Mouse (Mus musculus): Measurements from ENCODE around the gene Dnm1. TPM values are rescaled to one million over a fixed set of nuclear protein-coding genes. Genes with fewer than 3 reads are reported as not detected.
"Not testable (repeated sequence)": the region's sequence is repeated elsewhere in the genome, so short reads cannot be mapped to it uniquely, and the experiment has no call there.

Gene Dnm1
- total RNA-seq (2021): 18.9 and 26.7 TPM in 2 replicates
- long read RNA-seq, experiment 1, partial matches to known transcripts: 1 of 2 reads
- long read RNA-seq, experiment 1, other reads (novel, unspliced or antisense): 1 of 2 reads
- long read RNA-seq, experiment 2, partial matches to known transcripts: 1 of 2 reads
- long read RNA-seq, experiment 2, other reads (novel, unspliced or antisense): 1 of 2 reads

DNA sequence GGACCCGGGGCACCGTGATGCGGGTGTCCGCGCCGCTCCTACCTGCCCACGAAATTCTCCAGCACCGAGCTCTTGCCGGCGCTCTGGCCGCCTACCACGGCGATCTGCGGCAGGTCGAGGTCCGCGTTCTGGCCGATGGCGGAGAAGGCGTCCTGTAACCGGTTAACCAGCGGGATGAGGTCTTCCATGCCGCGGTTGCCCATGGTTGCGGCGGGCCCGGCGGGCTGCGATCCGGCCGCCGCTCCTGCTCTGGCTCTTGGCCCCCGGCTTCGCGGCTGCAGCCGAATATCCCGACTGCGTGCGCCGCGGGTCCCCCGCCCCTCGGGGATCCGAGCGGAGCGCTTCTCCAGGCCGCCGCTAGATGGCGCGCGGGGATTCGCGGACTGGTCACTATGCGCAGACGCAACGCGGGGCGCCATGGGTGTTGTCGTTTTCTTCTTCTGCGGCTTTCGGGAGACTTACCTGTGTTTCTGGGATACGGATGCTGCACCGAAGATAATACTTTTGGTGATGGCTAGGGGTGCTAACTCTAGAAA, at the start of gene Dnm1:
TSS of gene Dnm1 (minus strand) at position 332 of the 536 bp plus-strand sequence.
- peak; percentile 95 for DNase-seq

DNA sequence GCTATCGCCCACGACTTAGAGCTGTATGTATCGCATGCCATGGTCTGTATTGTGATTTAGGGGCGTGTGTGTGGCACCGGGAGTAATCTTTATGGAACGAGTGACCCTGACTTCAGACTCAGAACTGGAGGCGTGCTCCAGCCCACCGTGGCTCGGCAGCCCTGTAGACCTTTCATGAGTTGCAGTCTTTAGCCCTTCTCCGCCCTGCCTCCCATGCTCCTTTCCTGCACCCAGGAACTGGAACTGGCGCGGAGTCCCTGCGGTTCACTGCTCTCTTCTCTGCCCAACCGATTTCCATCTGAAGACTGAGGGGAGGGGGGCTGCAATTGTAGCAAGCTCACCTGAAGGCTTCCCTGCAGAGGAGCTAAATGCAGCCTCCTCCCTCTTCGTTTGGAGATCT, 43.6 kb upstream of the Dnm1 start:
- no peak for DNase-seq

DNA sequence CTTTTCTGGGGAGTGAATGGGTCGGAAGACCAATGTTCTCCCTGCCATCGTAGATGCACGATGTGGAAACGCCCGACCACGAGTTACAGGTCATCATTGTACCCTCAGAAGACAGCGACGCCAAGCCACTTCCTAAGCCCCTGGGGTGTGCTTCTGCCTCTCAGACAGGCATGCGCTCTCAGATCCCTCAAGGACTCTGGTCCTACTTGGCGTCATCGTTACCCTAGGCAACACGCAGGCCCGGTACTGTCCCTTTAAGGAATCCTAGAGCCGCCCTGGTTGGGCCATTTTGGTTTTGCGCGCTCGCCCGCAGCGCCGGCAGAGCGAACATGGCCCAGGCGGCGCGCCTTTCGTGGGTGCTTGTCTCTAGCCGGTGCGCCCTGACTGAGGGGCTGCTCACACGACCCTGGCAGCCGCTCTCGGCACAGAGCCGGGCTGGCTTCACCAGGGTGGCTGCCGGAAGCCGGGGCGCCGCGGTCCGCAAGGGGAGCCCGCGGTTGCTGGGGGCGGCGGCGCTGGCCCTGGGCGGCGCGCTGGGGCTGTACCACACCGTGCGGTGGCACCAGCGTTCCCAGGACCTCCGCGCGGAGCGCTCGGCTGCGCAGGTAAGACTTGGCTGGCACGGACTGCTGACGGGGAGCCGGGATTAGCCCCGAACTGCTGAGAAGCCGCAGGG, 42.9 kb upstream of the Dnm1 start:
- DNase-seq: peak; percentile 94

DNA sequence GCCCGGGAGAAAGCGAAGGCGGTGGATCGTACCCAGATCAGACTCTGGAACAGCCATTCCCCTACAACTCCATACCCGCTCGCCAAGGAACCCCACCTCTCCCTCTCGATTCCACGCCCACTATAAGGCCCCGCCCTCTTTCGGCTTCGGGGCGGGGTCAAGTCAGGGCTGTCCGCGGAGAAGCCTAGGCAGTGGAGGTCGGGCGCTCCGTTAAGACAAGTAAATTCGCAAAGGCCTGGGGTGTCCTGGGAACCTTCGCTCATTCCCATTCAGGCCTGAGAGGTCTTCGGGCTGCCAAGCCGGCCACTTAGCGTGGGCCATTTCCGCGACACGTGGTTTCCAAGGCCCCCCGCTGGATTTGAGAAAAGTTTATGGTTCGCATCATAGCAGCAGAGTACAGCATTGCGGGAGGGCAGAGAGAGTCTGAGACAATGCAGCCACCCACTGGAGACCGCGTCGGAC, 42.4 kb upstream of the Dnm1 start, which contains the start of gene Ptges2:
TSS of gene Ptges2 (plus strand) at position 413 of the 462 bp plus-strand sequence.
- peak; percentile 93 for DNase-seq

DNA sequence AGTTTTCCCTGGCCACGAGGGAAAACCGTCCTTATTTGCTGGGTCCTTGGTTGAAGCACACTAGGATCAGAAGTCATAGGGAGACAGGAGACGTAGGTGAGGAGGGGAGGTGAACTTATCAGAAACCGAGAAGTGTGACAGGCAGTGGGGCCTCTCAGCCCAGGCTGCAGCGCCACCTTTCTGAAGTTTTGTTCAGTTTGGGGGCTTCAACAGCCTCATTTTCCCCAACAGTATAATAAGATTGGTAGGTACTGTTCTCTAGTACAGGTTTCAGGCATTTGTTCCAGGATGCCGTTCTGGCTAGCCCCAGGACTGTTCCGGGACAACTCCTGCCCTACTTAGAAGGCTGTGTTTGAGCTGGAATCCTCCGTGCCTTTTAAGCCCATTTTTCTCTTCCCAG, 41.8 kb upstream of the Dnm1 start:
- DNase-seq: peak; percentile 61

DNA sequence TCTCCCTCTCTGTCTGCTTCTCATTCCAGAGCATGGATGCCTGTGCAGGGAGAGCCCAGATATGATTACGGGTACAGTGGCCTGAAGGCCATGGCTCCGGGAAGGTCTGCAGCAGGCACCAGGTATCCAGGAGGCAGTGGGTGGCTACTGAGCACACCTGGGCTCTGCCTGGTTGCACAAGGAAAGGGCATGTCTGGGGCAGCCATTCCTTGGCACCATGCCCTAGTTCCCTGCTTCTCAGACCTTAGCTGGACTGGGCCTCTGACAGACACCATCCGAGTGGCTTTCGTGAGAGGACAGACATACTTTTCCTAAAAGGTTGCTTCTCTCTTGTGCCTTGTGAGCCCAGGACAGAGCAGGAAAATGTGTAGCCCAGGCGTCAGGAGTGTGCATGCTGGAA, 38.9 kb upstream of the Dnm1 start:
- DNase-seq: peak; percentile 47

DNA sequence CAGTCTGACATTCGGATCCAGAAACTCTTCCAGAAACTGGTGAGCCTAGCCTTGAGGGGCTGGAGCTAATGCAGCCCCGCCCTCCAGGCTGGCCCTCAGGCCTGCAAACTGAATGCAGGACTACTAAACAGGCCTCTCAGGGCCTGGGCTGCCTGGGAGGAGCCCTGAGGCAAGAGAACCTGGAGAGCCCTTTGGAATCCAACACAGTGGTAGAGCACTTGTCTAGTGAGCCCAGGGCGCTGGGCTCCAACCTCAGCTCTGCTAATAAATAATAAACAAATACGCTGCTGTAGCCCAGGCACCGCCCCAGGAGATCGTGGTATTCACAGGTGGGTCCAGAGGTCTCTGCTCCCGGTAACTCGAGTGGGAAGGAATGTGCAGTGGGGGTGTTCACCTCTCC, 37.7 kb upstream of the Dnm1 start:
- no peak for DNase-seq

DNA sequence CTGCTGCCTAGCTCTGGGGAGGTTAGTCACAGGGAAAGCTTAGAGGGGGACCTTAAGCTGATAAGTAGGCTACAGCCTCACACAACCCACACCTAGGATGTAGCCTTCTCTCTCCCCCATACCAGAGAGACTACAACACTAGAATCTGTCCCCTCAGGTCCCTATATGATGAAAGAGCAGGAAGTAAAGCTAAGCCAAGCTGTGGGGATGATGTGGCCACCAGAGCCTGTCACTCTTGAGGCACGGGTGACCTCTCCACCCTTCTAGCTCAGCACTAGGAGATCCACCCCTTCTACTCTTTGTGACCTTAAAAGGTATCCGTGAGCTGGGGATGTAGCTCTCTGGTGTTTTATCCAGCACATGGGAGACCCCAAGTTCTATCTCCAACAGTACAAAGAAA, 36.0 kb upstream of the Dnm1 start:
- no peak for DNase-seq

DNA sequence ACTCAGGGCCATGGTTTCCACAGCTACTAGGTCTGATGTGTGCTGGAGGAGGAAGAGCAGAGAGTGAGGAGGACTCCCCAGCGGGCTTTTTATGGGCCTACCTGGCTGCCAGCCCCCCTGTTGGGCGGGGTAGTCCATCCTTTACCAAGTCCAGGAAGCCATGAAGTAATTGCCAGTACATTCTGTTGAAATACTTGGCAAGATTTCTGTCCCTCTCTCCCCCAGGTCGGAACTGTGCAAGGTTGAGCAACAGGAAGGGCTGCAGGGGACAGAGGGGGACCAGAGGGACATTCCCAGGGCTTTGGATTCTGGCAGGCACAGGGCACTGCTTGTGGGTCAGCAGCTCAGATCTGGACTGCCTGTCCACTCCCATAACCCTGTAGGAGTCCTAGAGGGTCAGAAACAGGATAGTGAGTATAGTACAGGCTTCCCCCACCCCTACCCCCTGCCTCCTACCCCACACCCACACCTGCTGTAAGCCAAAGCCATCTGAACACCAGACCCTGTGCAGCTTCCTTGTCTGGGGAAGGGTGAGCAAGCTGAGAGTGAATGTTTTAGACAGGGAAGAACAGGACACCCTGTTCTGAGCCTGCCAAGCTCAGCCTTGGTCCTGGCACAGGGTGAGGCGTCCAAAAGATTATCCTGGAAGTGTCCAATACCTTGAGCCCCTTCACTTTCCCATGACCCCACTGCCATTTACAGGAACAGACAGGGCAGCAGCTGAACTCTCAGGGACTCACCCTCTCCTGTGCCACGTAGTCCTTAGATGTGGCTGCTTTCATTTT, 34.8 kb upstream of the Dnm1 start, which contains the start of gene Lcn2:
TSS of gene Lcn2 (minus strand) at position 547 of the 785 bp plus-strand sequence.
- peak; percentile 60 for DNase-seq

DNA sequence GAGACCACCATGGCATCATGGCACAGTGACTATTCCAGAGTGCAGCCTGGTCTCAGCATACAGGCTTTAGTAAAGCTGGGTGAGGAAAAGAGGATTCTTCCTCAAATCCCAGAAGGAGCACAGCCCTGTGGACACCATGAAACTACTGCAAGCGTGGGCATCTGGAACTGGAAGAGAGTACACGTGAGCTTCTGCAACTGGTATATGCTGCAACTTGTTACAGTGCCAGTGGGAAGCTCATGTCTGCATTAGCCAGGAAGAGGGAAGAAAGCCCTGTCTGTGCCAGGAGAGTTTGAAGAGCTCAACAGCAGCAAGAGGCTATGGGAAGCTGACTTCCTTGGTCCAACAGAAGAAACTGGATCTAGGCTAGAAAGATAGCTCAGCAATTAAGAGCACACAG, 29.6 kb upstream of the Dnm1 start:
- DNase-seq: no peak

DNA sequence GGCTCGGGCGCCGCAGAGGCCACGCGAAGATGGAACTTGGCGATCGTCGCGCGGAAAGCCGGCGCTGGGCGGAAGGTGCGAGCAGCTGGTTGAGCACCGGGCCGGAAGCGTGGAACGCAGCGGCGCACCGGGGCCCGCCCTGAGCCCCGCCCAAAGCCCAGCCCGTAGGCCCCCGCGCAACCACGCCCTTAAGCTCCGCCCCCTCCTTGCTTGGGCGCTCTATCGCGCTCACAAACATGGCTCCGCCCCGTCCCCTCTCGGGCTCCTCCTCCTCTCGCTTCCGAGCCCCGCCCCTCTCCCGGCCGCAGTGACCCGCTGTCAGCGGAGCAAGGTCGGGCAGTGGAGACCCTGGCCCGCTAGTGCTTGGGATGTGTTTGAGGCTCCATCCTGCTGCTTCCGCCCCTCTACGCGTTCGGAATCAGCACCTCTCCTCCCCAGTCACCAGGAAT, 28.7 kb upstream of the Dnm1 start, which contains the start of gene 1110008P14Rik:
TSS of gene 1110008P14Rik (minus strand) at position 164 of the 449 bp plus-strand sequence.
- DNase-seq: peak; percentile 99

DNA sequence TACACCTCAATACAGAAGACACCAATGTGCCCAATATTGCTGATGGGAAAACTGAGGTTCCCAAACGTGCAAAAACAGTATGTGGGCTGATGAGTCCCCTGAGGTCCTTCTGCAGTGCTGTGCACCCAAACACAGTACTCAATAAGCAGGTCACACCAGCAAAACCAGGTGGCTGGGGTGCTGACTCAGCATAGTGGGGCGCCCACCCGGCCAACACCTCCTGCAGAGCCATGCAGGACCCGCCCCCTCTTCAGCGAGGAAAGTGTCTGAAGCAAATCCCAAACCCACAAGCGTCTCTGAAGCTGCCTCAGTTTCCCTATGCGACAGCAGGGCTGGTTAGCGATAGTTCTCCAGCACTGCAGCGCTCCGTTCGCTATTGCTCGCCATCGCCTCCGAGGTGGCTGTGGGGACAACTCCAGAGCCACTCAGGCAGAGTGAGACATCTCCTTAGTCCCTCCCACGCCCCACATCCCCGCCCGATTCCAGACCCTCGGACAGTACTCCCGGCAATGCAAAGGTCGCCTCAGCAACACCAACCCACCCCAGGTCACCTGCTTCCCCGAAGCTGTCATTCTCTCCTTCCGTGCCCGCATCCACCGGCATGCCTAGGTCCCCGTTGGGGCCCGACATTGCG, 28.1 kb upstream of the Dnm1 start:
- no peak for DNase-seq

DNA sequence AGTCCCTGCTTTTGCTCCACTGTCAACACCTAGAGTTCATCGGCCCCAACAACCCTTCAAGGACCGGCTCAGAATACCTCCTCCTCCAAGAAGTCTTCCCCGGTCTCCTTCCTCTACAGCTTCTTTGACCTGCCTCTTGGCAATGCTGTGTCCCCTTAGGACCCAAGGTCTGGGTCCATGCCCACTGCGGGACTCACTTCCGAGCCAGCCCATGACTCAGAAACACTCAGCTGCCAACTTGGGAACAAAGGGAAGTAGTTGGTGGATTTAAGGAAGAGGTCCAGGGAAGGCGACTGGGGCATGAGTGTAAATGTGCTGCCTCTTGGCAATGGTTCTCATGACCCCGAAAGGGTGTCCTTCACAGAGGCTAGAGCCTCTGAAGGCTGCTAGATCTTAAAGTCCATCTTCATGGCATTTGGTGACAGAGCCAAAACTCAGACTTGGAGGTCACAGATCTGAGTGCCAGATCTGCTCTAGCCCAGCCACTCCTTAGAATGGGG, 26.9 kb upstream of the Dnm1 start:
- peak; percentile 86 for DNase-seq

DNA sequence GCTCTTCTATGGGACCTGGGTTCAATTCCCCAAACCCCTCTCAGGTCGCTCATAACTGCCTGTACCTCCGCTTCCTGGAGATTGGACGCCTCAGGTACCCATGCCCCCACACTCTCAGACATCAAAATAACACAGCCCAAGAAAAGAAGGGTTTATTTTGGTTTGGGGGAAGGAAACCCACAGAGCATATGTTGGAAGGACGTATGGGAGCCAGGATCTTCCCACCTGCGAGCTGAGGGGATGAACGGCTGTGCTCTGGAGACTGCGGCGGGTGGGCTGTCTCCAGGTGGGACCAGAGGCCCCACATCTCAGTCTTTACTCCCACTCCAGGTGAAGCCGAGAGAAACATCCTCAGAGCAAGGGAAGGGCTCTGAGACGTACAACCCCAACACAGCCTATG, 23.8 kb upstream of the Dnm1 start:
- DNase-seq: no peak

DNA sequence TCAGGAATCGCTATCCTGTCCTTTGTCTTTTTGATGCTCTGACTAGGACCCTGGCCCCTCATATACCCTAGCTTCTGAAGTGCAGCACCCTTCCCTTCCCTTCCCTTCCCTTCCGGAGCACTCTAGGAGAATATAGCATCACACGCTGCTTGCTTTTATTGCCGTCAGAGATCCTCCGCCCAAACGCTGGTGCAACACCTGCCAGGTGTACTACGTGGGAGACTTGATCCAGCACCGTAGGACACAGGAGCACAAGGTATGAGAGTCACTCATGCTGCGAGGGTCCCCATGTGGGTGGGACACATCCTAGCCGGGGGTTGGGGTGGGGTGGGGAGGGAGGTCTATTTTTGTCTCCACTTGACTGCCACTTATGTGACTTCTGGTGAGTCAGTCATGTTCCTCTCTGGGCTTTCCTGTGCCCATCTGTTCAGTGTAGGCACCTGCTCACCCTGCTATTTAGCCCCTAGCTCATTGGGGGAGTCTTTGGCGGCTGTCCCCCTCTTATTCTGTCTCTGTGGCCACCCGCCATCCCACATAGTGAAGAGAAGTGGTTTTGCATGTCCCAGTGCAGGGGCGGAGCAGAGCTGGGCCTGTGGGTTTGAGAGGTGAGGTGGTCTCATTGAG, 22.3 kb upstream of the Dnm1 start:
- no peak for DNase-seq

DNA sequence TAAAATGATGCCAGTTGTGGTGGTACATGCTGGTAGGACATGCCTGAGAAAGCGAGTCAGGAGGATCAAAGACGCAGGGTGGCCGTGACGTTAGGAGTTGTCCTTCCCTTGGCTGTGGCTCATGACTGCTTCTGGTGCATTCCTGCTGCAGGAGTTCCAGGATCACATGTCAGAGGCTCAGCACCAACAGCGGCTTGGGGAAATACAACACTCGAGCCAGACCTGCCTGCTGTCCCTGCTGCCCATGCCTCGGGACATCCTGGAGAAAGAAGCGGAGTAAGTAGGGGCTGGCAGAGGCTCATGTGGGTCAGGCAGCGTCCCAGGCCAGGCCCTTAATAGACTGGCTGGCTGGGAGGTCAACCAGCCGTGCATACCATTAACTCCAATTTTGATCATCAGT, 21.1 kb upstream of the Dnm1 start:
- no peak for DNase-seq

DNA sequence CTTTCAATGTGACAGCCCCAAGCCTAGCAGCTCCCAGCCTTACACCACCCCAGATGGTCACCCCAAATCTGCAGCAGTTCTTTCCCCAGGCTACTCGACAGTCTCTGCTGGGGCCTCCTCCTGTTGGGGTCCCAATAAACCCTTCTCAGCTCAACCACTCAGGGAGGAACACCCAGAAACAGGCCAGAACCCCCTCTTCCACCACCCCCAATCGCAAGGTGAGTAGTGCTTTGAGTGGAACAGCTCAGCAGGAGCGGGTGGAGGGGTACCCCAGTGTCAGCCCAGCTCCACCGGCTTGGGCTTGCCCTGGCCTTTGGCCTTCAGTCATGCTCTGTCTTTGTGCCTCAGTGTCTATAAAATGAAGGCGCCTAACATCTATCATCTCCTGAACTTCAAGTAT, 14.2 kb upstream of the Dnm1 start:
- no peak for DNase-seq

DNA sequence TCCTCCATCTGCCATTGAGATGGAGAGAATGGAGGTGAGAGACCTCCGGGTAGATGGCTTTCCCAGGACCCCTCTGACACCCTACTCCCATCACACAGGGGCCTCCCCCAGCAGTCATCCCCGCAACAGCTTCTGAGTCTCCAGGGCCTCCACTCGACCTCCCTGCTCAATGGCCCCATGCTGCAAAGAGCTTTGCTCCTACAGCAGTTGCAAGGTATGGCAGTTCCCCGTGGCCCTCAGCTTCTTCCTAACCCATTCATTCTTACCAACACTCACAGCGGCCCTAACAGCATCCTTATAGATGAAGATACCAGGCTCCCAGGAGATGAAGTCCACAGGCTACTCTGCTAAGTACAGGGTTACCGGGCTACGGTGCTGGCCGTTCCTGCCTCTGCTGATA, 11.0 kb upstream of the Dnm1 start:
- no peak for DNase-seq

DNA sequence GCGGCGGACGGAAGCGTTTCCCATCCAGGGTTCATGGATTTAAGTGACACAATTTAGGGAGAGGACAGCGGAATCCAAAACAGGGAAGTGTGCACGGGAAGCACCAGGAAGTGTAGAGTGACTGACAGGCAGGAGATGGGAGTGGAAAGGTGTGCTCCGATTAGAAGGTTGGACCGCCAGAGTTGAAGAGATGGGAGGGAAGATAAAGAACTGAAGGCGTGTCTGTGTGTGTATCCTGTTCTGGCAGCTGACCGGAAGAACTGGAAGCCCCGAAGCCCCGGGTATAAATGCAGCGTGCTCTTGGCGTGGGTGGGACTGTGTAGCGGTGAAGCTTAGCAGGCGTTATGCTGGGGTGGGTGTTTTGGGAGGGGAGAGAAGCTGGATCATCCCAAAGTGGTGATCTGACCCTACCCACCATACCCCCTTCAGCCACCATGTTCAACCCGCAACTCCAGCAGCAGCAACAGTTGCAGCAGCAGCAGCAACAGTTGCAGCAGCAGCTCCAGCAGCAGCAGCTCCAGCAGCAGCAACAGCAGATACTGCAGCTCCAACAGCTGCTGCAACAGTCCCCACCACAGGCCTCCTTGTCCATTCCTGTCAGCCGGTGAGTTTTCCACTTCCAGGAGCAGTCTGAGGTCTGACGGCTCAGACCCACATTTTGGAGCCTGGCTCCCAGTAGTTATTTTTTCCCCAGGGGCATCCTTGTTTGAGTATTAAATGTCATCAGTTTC, 10.4 kb upstream of the Dnm1 start:
- DNase-seq: peak; percentile 52

DNA sequence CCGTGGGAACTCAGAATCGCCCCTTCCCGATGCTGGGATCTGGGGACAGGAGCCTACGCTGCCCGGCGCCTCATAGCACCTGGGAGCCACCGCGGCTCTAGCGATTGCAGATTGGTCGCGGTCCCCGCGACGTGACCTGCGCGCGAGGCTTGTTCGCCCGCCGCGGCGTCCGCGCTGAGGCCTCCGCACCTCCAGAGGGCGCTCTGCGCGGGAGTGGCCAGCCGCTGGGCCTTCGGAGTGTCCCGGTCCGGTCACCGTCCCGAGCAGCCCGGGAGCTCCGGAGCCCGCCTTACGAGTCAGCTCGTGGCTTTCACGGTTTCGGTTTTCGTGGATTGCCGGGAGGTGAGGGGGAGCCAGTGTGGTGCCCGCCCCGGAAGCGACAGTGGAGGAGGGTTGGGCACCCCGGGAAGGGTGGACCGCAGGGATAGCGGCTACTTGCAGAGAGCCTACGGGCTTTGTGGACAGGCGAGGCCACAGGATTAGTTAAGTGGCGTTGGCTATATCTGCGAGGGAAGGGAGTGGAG, 9.7 kb upstream of the Dnm1 start:
- peak; percentile 96 for DNase-seq

DNA sequence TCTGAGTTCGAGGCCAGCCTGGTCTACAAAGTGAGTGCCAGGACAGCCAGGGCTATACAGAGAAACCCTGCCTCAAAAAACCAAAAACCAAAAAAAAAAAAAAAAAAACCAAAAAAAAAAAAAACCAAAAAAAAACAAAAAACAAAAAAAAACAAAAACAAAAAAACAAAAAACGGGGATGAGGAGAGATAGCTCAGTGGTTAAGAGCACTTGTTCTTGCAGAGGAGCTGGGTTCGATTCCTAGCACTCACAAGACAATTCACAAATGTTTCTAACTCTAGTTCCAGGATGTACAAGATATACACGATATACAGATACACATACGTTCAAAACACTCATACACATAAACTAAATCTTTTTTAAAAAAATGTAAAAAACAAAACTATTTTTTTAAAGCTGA, 9.1 kb upstream of the Dnm1 start:
- not testable (repeated sequence) for DNase-seq

Measured in adrenal gland, postnatal 14 days (tissue).